Mouse (Mus musculus) frontal cortex, adult (tissue): ENCODE data around the gene Mb21d2.
A peak's percentile ranks its signal among the peaks of the same experiment; 100 is the strongest.

Experiments
- ATAC-seq: cut with Nextera tagmentation; 2 replicates; pipeline ENCODE4 v1.9.2; 2017; ENCODE audit warnings: mild to moderate bottlenecking, moderate library complexity, mixed read lengths; ENCODE audit not compliant: low TSS enrichment

Gene Mb21d2

DNA sequence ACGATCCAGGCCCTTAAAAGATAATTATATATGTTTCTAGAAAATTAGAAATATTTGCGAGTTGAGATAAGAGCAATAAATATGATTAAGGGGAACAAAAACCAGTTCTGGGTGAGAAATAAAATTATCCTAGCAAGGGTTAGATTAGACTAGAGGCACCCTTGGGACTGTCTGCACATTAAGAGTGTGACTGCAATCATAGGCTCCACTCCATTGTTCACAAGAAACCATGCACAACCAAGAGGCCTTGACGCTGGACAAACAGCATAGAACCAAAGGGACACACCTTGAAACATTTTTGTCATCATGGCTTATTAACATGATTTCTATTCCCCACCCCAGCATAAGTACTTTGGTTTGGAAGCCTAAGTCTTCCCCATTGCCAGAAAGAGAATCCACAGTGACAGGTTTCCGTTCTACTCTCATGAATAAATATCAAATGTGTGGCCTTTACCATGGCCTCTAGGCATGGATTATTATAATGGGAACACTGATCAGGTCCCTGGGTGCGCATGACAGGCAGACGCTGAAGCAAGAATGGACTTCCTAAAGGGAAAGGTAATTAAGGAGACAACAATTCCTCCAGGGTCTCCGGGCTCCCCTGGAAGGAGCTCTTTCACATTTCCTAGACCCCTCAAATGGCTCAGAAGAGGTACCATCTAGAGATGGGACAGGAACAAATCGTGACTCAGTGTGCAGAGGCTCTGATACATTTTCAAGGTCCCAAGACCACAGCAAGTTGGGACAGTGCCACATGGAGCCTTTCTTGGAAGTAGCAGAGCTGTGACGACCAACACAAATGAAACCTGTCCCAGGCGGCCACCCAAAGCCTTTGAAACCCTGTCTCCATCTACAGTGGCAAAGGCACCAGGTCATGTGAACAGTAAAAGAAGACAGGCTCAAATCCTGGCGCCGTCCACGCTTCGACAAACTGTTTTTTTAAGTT, 26.6 kb downstream of the Mb21d2 start:
- ATAC-seq = no peak

GRCm38 (mm10) chr16:28899161-28899540, 30.3 kb downstream of the Mb21d2 start:
- no peak for ATAC-seq

DNA sequence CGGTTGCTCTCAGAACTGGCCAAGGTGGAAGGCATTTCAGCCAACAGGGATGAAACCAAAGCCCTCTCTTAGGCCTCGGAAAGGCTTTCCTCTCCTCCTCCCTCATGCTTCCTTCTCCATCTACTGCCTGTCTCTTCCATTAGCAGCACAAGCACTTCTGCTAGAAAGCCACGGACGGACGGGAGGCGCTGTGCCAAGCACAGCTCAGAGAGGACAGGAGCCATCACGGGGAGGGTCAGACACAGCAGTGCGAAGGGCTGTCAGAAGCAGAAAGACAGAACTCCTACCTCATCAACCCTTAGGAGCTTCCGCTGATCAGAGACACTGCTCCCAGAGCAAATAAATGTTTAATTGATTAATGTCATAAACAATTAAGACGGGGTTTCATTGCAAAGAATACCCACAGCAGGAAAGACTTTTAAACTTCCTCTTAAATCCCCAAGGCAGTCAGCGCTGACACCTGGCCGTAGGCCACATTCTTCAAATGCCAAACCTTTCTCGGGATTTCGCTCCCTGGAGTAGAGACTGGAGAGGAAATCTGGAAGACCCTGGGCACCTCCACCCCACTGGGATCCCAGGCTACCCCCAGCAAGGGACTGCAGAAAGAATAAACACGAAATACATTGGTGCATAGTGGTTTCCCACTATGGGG, 30.8 kb downstream of the Mb21d2 start:
- no peak for ATAC-seq

DNA sequence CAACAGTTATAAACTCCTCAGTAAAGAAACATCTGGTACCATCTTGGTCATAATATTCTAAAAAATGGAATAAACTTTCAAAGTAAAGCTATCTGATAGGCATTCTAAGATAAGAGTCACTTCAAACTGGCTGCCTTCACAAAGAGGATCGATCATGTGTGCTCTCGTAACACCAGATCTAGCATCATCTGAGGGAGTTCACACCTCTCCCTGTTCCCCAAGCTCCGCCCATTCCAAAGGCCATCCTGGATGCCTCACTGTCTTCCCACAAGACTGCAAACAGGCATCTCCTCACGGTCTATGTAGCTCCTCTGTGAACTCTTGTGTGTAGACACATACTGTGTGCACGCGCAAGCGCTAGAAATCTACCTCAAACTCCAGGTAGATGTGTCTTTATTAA, 32.9 kb downstream of the Mb21d2 start:
- no peak for ATAC-seq

GRCm38 (mm10) chr16:28894872-28895271, 34.6 kb downstream of the Mb21d2 start:
- ATAC-seq = peak; percentile 45; the same call in 1 of the 2 replicates

GRCm38 (mm10) chr16:28893266-28893665, 36.2 kb downstream of the Mb21d2 start:
- no peak for ATAC-seq

- ATAC-seq = no peak
Measured at GRCm38 (mm10) chr16:28886201-28886745, 43.2 kb downstream of the Mb21d2 start.

DNA sequence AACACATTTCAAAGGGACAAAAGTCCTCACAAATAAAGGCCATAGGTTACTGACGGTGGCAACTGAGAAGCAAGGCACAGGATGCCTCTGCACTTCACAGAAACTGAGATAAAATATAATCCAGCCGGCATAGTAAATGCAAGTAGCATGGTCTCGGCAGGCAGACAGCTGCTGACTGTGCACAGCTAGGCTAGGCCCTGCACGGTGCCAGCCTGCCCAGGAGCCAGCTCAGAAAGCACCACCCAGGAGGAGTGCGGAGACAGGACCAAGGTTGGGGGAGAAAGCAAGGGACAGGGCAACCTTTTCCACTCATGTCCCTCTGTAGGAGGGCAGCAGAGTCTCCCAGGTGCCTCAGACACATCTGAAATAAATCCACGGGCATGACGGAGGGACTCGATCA, 44.0 kb downstream of the Mb21d2 start:
- peak; percentile 35; the same call in 1 of the 2 replicates for ATAC-seq

- ATAC-seq = no peak
Measured at GRCm38 (mm10) chr16:28884661-28885060, 44.8 kb downstream of the Mb21d2 start.

- ATAC-seq = no peak
Measured at GRCm38 (mm10) chr16:28883649-28884048, 45.8 kb downstream of the Mb21d2 start.

GRCm38 (mm10) chr16:28882687-28883428, 46.6 kb downstream of the Mb21d2 start:
- no peak for ATAC-seq

DNA sequence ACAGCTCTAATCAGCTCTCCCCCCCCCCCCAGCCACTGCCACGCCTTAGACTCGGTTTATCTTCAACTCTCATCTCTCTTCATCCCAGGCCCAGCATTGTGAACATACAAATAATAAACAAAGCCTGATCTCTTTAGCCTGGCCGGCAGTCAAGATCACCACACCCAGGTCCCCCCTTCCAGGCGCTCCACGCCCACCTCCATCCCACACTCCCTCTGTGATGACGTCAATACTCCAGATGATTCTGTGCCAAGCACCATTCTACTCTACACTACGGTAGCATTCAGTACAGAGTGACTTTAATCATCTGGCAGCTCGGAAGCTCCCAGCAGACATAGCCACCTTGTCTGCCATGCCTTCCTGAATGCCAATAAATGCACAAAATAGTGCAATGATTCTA, 47.7 kb downstream of the Mb21d2 start:
- ATAC-seq = no peak

DNA sequence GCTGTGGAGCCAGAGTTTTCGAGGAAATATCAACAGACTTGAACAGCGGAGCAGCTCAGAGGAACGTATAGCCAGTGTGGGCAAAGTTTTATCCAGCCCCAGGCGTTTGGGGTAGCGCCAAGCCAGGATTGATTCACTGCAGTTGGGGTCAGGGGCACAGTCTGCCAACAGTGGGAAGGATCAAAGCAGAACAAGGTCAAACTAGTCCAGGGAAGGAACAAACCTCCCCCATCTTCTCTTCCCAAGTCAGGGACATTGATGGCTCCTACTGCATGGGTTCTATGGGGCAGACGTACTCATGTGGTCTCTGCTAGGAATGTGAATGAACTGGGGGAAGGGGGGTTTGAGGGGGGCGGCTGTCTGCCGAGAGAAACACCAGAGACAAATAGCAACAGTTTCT, 48.7 kb downstream of the Mb21d2 start:
- no peak for ATAC-seq

GRCm38 (mm10) chr16:28880307-28880681, 49.2 kb downstream of the Mb21d2 start:
- ATAC-seq = peak; percentile 76

DNA sequence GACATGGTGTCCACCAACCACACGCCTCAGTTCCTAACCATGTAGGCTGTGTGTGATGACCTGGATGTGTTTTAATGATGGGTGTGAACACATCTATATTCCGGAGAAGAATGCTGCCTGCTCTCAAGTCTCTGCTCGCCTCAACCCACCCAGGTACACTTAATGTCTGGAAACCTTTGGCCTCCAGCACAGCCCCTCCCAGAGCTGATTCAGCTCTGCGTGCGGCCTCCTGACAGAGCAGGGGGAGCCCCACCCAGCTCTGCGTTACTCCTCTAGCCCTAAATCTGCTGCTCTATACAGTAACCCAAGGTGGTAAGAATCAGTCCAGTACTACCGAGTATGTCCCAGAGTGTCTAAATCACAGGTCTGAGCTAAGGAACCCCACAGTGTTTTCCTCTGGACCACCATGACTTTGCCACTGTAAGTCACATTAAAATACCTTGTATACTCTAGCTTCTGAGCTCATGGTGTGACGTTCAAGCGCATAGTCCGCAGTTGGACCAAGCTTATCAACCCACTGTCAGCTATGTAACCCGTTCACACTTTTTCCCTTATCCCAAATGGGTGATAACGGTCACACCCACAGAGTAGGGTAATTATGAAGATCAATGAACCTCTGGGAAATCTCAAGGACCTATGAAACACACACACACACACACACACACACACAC, 49.7 kb downstream of the Mb21d2 start:
- no peak for ATAC-seq

GRCm38 (mm10) chr16:28877162-28877662, 52.3 kb downstream of the Mb21d2 start:
- no peak for ATAC-seq

DNA sequence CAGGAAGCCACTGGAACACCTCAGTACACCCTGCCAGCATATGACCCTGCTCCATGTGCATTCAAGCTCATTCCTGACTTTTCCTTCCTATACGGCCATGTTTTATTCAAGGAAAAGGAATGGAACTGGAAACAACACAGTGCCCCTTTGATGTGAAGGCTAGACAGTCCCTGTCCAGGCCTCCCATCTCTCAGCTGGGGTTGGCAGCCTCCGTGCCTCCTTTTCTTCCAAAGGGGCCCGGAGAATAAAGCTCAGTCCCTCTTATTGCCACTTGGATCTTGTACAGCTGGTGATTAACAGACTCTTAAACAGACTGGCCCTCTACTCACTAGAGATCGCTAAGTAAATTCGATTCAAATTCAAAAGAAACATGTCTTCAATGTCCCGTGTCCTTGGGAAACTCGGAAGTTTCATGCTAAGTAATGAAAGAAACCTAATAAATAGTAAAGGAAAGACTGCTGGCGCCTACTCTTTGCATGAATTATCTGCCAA, 56.0 kb downstream of the Mb21d2 start:
- no peak for ATAC-seq

DNA sequence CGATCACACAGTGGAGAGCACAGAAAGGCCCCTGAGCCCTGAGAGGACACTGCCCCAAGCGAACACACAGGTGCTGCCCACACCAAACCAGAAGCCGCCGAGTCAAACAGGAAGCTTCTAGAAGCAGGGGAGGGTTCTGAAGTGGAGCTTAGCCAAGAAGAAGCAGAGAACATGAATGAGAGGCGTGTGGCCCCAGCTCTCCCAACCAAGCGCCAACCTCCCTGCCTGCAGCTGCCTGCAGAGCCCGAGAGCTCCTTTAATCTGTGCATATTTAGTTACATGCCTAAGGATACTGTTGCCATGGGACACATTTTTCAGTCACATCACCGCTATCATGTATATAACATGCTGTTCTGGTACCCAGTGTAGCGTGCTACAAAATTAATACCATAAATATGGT, 58.6 kb downstream of the Mb21d2 start:
- ATAC-seq = peak; percentile 66

DNA sequence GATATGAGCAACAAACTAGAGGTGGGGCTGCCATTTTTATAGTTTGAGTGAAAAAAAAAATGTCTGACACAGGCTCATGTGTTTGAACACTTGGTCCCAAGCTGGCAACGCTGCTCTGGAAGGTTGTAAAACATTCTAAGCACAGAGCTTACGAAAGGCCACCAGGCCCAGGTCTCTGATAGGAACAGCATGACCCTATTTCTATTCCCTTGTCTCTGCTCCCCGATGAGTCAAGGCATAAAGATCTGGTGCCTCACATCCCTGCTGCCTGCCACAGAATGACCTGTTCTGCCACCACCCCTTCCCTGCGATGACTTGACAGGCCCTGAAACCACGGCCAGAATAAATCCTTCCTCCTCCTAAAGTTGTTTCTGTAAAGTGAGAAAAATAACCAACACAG, 59.0 kb downstream of the Mb21d2 start:
- no peak for ATAC-seq

DNA sequence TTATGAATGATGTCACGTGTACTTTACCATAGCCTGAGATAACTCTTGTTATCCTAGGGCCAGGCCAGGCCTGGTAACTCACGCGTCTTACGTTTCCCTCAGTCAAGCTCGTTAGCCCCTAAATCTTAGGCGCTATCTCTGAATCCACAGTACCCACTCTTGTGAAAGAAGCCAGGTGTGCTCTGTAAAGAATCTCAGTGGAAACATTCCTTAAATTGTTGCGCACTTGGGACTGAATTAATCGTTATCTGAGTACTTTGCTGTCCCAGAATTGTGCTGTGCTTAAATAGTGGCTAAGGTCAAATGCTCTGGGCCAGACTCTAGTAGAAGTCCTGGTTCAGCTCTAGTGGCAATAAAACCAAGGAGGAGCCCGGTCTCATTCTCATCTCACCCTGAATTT, 60.6 kb downstream of the Mb21d2 start:
- ATAC-seq = no peak

- no peak for ATAC-seq
Measured at GRCm38 (mm10) chr16:28866584-28867295, 62.7 kb downstream of the Mb21d2 start.
